Mouse (Mus musculus) forebrain, postnatal 0 days (tissue): Measurements from ENCODE around the gene Tbkbp1. TPM values are rescaled to one million over a fixed set of nuclear protein-coding genes. Genes with fewer than 3 reads are reported as not detected.

Experiments used
- ATAC-seq: fragments of 200-750 bp; cut with Nextera tagmentation; 2 replicates; pipeline ENCODE4 v1.8.0; 2017; ENCODE audit warnings: mild to moderate bottlenecking, moderate library complexity
- DNase-seq: peaks from one replicate; pipeline ENCODE4 v3.0.0-alpha.2; 2015
- H3K27ac ChIP-seq: fragments of 300-500 bp; sonication (generic); 2 replicates; pipeline ENCODE4 v1.5.1; 2014; ENCODE audit warnings: low read depth, mild to moderate bottlenecking, antibody characterized with exemption, low read length, moderate library complexity, mixed read lengths
- H3K27me3 ChIP-seq: fragments of 300-500 bp; sonication (generic); 2 replicates; pipeline ENCODE4 v1.6.1; 2014; ENCODE audit warnings: mild to moderate bottlenecking, low read length, mixed read lengths; ENCODE audit not compliant: insufficient read depth
- H3K36me3 ChIP-seq: fragments of 300-500 bp; sonication (generic); 2 replicates; pipeline ENCODE4 v1.6.1; 2014; ENCODE audit warnings: mild to moderate bottlenecking, moderate library complexity; ENCODE audit not compliant: insufficient read depth
- H3K4me1 ChIP-seq: fragments of 300-500 bp; sonication (generic); 2 replicates; pipeline ENCODE4 v1.6.1; 2014; ENCODE audit warnings: antibody characterized with exemption; ENCODE audit not compliant: insufficient read depth
- H3K4me2 ChIP-seq: fragments of 300-500 bp; sonication (generic); 2 replicates; pipeline ENCODE4 v1.6.1; 2014; ENCODE audit warnings: low read depth, mild to moderate bottlenecking, moderate library complexity
- H3K4me3 ChIP-seq: fragments of 300-500 bp; sonication (generic); 2 replicates; pipeline ENCODE4 v1.5.1; 2014; ENCODE audit warnings: low read depth, low read length, mixed read lengths
- H3K9ac ChIP-seq: fragments of 300-500 bp; sonication (generic); 2 replicates; pipeline ENCODE4 v1.6.1; 2014; ENCODE audit warnings: mild to moderate bottlenecking
- H3K9me3 ChIP-seq: fragments of 300-500 bp; sonication (generic); 2 replicates; pipeline ENCODE4 v1.6.1; 2016; ENCODE audit warnings: low read length
- CTCF ChIP-seq: sonication (generic); IDR thresholded peaks from 2 replicates; pipeline ENCODE4 v1.5.1; 2016; ENCODE audit warnings: antibody characterized with exemption, control low read depth, low read depth
- WGBS: fragments of 180-500 bp; shearing (Covaris S2); extraction: QIAGEN DNeasy Blood & Tissue Kit; methylation state at CpG from one replicate; pipeline ENCODE4 v1.1.7; 2014; 5-methylcytosine and 5-hydroxymethylcytosine counted together
- polyA plus RNA-seq: library from polyadenylated mRNA; unstranded; fragments of >200 nt; fragmentation: Nextera tagmentation; extraction: Ambion mirVana; gene quantifications from 2 replicates; pipeline ENCODE4 v1.2.1, GENCODE M21; 2015
- total RNA-seq: library from RNA; depleted of rRNA; stranded (reverse); fragments of >200 nt; gene quantifications from 2 replicates; pipeline ENCODE4 v1.2.3, GENCODE M21; 2014; rRNA removed

Gene Tbkbp1
- total RNA-seq (35.8 and 36.4 TPM in 2 replicates), polyA plus RNA-seq (9.2 and 9.9 TPM in 2 replicates)

DNA sequence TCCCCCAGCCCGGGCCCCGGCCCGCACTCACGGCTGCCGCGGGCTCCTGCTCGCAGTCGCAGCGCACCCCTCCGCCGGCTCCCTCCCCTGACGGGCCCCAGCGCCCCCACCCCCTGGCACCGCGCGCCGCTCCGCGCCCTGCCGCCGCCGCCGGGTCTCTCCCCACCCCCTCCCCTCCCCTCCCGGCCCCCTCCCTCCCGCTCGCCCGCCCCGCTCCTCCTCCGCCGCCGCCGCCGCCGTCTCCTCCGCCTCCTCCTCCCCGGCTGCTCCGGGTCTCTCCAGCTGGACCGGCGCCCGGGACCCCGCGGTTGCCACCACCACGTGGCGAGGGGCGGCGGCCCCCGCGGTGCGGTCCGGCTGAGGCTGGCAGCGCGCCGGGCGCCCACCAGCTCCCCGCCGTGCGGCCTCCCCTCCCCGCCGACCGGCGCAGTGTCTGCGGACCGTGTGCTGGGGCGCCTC is at the start of gene Tbkbp1:
Tbkbp1 (minus strand) TSS at position 153 of the 459 bp plus-strand sequence.
- Histone ChIP-seq H3K27me3 (no peaks in the 10 kb centered on the region), H3K4me3 (peak within 1 kb of the TSS; percentile 86), H3K27ac (peak within 1 kb of the TSS; percentile 76), H3K36me3 (peaks cover 4% of the 10 kb centered on the region; the same call in 1 of the 2 replicates), H3K4me2 (peak within 1 kb of the TSS; percentile 82), H3K9ac (peak within 1 kb of the TSS; percentile 72), H3K4me1 (peaks cover 19% of the 10 kb centered on the region), H3K9me3 (no peaks in the 10 kb centered on the region)
- WGBS, result under 1% methylated on average over 24 of the region's 64 CpGs
- TF ChIP-seq CTCF, result no peak
- ATAC-seq (peak; percentile 42), DNase-seq (peak; percentile 48)

DNA sequence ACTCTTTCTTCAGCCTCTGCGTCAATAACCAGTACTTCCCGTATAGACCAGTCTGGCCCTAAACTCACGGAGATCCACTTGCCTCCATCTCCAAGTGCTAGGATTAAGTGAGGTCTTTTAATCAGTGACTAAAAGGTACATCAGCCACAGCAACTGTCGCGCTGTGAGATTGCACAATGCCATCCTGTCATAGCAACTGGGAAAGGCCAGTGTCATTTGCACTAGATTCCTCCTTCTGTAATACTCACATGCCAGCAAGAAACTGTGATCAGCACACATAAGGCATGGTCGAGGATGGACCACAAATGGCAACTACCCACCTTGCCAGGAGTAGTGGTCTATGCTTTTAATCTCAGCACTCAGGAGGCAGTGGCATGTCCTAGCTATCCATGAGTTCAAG is 48.2 kb upstream of the Tbkbp1 start:
- H3K4me3 ChIP-seq, result no peak overlapping the region
- no peaks in the 10 kb centered on the region for H3K27me3 ChIP-seq
- H3K9ac ChIP-seq, result no peak overlapping the region
- no peak for TF ChIP-seq CTCF
- H3K4me1 ChIP-seq, result no peaks in the 10 kb centered on the region
- no peaks in the 10 kb centered on the region for H3K9me3 ChIP-seq
- H3K27ac ChIP-seq, result no peak overlapping the region
- no peak for ATAC-seq
- H3K36me3 ChIP-seq, result 0 out of 2 replicates have a peak, but pooled peaks cover 2% of the 10 kb centered on the region
- 85% methylated on average over 6 of the region's 6 CpGs for WGBS
- H3K4me2 ChIP-seq, result no peak overlapping the region
- DNase-seq, result no peak

DNA sequence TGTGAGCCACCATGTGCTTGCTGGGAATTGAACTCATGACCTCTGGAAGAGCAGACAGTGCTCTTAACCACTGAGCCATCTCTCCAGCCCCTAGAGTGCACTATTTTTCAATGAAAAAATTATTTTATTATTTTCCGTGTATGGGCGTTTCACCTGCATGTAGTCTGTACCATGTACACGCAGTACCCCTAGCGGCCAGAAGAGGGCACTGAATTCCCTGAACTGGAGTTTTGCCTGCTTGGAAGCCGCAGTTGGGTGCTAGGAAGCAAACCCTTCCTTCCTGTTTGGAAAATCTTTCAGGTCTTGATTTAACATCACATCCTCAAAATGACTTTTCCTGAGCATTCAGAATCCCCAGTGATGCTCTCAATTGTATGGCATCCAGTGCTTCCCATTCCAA is 47.3 kb upstream of the Tbkbp1 start:
- H3K27ac ChIP-seq, result no peak overlapping the region
- ATAC-seq (no peak), DNase-seq (peak; percentile 41)
- H3K9me3 ChIP-seq, result no peaks in the 10 kb centered on the region
- no peak overlapping the region for H3K4me2 ChIP-seq
- H3K36me3 ChIP-seq, result no peaks in the 10 kb centered on the region
- WGBS, result 21% methylated on average over 5 of the region's 5 CpGs
- no peaks in the 10 kb centered on the region for H3K27me3 ChIP-seq
- peak; percentile 70 for TF ChIP-seq CTCF
- H3K9ac ChIP-seq, result no peak overlapping the region
- no peaks in the 10 kb centered on the region for H3K4me1 ChIP-seq
- H3K4me3 ChIP-seq, result no peak overlapping the region

GRCm38 (mm10) chr11:97197021-97197420 is 45.7 kb upstream of the Tbkbp1 start:
- 81% methylated on average over 8 of the region's 8 CpGs for WGBS
- no peak for ATAC-seq
- Histone ChIP-seq H3K4me2 (no peak overlapping the region), H3K9ac (no peak overlapping the region), H3K4me1 (no peaks in the 10 kb centered on the region), H3K4me3 (no peak overlapping the region), H3K27me3 (no peaks in the 10 kb centered on the region), H3K9me3 (no peaks in the 10 kb centered on the region), H3K36me3 (no peaks in the 10 kb centered on the region), H3K27ac (no peak overlapping the region)
- no peak for DNase-seq
- TF ChIP-seq CTCF, result no peak

DNA sequence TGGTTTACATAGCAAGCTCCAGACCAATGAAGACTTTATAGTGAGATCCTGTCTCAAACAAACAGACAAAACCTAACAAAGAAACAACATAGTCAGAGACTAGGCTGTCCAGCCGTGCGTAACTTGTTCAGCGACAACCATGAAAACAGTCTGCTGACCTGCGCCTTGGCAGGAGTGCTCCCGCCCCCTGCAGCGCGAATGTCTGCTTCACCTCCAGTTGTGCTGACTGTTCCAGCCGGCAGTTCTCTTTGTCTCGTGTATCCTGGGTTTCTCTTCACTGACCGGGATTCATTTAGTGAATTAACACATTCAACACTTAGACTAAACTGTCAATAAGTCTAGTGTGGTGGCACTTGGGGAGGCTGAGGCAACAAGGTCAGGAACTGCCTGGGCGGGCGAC is 45.2 kb upstream of the Tbkbp1 start:
- Histone ChIP-seq H3K4me2 (no peak overlapping the region), H3K4me1 (no peaks in the 10 kb centered on the region), H3K9me3 (no peaks in the 10 kb centered on the region), H3K36me3 (no peaks in the 10 kb centered on the region), H3K4me3 (no peak overlapping the region), H3K27ac (no peak overlapping the region), H3K9ac (no peak overlapping the region), H3K27me3 (no peaks in the 10 kb centered on the region)
- WGBS, result 69% methylated on average over 12 of the region's 12 CpGs
- TF ChIP-seq CTCF, result no peak
- DNase-seq, result no peak
- ATAC-seq, result no peak

DNA sequence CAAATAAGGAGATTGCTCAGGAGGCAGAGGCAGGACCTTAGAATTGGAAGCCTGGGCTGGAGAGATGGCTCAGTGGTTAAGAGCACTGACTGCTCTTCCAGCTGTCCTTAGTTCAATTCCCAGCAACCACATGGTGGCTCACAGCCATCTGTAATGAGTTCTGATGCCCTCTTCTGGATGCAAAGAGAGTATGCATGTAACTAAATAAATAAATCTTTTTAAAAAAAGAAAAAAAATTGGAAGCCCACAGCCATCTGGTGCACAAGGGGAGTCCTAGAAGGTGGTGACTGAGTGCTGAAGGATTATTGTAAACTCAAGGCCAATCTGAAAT is 41.3 kb upstream of the Tbkbp1 start:
- H3K4me1 ChIP-seq, result no peaks in the 10 kb centered on the region
- no peaks in the 10 kb centered on the region for H3K27me3 ChIP-seq
- H3K9ac ChIP-seq, result no peak overlapping the region
- DNase-seq (peak; percentile 18), ATAC-seq (no peak)
- H3K9me3 ChIP-seq, result no peaks in the 10 kb centered on the region
- H3K36me3 ChIP-seq, result no peaks in the 10 kb centered on the region
- H3K4me2 ChIP-seq, result no peak overlapping the region
- TF ChIP-seq CTCF, result peak; percentile 43
- no peak overlapping the region for H3K27ac ChIP-seq
- H3K4me3 ChIP-seq, result no peak overlapping the region

GRCm38 (mm10) chr11:97191915-97192620 is 40.8 kb upstream of the Tbkbp1 start:
- H3K9ac ChIP-seq, result no peak overlapping the region
- H3K36me3 ChIP-seq, result no peaks in the 10 kb centered on the region
- DNase-seq (no peak), ATAC-seq (no peak)
- H3K27me3 ChIP-seq, result no peaks in the 10 kb centered on the region
- TF ChIP-seq CTCF, result no peak
- H3K4me1 ChIP-seq, result no peaks in the 10 kb centered on the region
- WGBS, result 83% methylated on average over 6 of the region's 6 CpGs
- H3K9me3 ChIP-seq, result no peaks in the 10 kb centered on the region
- no peak overlapping the region for H3K4me3 ChIP-seq
- H3K4me2 ChIP-seq, result no peak overlapping the region
- H3K27ac ChIP-seq, result no peak overlapping the region
